Mouse (Mus musculus): ENCODE measurements around the gene Lgr5.

Gene Lgr5

GRCm38 (mm10) chr10:115570577-115570976, 17.0 kb downstream of the Lgr5 start:
- DNase-seq (ENCODE audit: low spot score) = no peak

DNA sequence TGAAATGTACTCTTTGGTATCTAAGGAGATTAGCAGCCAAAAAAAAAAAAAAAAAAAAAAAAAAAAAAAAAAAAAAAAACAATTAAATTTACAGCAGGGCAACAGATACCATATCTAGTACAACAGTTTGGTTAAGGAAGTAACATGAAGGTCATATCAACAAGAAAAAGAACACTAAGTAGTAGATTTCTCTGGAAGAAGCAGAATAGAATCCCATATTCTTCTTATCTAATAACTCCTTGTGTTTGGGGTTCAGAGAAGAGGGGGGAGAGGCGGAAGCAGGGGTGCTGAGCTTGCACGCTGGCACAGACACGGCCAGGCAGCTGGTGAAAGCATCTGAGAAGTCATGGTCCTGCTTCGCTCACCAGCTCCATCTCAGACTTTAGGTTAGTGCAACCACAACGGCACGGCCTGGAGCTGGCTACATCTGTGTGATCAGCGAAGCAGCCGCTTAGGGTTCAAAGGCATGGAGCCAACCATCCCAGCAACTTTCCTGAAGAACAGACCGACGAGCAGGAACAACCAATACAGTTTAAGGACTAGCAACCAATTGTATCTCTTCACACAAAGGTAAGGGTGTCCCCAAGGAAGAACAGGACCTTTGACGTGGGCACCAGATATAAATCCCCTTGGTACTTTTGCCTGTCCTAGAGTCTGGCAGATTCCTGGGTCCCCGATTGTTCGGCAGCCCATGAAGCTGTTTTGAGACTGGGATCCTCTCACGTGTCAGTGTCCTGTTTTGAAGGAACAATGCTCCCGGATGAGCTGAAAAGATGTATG, 17.7 kb downstream of the Lgr5 start, which contains the start of gene A930009A15Rik:
Gene A930009A15Rik (plus strand): TSS at position 275 of the 780 bp plus-strand sequence.
- no peak for DNase-seq (ENCODE audit: low spot score)

GRCm38 (mm10) chr10:115563961-115564360, 23.6 kb downstream of the Lgr5 start:
- no peak for DNase-seq (ENCODE audit: low spot score)

- no peak for DNase-seq (ENCODE audit: low spot score)
Measured at GRCm38 (mm10) chr10:115562911-115563686, 24.5 kb downstream of the Lgr5 start.

DNA sequence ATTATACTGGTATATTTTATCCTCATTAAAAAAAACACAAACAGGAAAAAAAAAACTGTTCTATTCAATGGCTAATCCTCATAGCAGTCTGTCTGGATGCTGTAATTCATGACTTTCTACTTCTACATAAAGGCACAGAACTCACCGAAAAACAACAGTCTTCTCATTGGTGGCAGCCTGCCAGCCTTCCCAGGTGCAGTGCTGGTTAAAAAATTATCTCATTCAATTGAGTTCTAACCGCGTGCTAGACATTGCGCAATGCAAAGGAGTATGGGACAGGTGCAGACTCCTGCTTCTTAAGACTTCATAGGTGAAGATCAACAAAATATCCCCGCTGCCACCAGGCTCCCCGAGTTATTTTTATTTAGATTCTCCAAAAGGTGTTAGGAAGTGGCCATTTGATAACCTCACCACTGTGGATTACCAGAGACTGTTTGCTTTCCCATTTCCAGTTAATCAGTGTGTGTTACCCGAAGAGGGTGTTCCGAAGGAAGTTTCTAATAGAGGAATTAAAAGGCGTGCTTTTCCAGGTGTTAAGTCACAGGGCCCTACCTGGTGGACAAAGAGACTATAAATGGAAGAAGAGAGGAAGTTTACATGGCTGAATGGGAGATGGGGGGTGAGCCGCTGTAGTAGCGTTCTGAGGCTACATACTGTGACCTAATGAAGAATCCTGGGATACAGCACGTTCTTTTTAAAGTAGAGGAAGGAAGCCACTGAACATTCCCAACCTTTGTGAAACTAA, 26.3 kb downstream of the Lgr5 start:
- DNase-seq (ENCODE audit: low spot score) = no peak

DNA sequence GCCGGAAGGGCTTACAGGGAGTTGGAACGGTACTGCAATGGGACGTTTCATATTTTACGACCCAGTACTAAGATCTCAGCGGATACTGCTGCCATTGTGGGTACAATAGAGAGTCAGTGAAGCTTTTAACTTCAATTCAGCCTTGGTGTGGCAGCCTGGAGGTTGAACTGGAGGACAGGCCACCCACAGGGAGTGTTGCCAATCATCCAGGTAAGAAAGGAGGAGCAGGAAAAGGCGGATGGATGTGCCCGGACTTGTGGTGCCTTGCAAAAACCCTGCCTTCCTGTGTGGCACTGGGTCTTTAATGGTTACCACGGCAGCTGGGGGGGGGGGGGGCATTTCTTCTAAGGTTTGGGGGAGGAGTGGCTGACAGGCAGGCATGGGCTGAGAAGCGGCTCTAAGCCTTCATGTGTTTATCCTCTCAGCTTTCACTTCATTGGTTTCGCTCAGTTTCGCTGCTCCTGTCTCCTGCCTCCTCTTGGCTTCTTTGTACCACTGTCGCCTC, 30.8 kb downstream of the Lgr5 start:
- DNase-seq (ENCODE audit: low spot score) = no peak

DNA sequence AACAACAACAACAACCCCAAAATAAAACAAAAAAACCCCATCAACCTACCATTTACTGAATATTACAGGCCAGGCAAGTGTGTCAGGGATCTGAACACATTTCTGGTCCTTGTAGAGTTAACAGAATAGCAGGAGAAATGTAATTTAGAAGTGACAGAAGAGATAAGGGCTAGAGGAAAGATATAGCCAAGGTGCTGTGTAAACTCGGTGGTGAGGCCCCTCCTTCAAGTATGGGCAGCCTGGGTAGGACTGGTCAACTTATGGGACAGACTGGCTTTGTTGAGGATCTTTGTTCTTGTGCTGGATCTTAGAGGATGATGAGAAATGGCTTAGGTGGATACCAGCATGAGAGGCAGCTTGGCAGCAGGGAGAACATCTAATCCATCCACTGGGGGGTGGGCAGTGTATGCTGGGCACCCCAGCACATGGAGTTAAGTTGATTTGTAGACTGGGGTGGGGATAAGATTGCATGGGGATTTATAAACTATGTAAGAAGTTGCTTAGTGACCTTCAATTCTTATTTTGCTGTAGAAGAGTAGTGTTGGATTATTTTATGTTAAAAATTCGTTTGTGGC, 32.3 kb downstream of the Lgr5 start:
- DNase-seq (ENCODE audit: low spot score) = no peak

DNA sequence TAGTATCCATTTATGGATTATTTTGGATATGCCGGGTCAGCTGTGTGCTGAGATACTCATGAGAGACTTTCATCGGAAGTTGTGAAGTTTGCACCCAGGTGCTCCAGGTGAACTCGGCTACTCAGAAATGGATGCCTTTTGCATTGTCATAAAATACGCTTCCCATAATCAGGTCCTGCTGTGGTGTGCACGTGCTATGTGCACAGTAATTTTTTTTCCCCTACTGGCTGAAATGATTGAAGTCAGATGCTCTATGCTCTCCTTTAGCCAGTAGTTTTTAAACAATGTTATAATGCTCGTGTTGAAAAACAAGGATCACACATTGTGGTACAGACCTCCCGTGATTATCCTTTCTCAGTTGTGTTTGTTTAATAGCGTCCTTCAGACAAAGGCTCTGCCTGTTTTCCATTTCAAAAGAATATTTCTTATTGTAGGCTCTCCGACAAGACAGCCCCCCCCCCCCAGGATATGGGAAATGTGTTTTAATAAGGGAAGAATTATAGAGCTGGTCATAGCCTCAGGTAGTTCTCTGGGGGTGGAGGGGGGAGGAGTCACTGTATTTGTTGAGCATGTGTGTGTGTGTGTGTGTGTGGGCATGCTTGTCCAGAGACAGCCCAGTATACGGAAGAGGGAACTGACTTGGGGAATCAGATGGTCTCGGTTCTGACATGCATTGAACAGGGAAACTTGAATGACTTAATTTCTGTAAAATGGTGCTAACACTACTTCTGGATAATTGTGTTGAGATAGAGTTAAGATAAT, 34.0 kb downstream of the Lgr5 start:
- no peak for DNase-seq (ENCODE audit: low spot score)

DNA sequence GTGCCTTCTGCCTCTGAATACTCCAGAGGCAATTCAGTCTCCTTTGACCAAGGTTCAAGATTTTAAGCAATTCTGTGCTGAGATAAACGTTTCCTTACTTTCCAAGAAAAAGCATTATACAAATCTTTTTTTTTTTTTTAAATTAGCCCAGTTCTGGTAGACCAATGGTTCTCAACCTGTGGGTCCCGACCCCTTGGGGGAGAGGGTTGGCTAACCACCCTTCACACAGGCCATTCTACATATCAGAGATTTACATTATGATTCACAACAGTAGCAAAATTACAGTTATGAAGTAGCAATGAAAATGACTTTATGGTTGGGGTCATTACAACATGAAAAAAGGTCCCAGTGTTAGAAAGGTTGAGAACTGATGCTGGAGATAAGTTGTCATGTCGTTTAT, 36.5 kb downstream of the Lgr5 start:
- DNase-seq (ENCODE audit: low spot score) = no peak

- DNase-seq (ENCODE audit: low spot score) = no peak
Measured at GRCm38 (mm10) chr10:115550253-115550652, 37.3 kb downstream of the Lgr5 start.

DNA sequence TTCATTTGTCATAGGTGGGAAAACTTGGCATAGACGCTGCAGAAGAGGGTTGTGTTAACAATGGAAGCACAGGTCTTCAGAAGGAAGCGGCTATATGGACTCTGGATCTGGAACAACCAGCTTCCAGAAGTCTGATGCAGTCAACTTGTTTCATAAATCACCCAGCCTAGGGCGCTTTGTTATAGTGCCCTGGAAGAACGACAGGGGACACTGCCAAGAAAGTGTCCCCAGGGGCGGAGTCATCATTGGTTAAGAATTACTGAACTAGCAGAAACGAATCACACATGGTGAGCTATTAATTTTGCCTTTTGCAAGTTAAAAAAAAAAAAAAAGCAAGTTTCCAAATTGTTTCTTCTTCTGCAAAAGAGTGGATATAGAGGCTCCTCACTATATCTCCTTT, 44.7 kb downstream of the Lgr5 start:
- DNase-seq (ENCODE audit: low spot score) = no peak

- no peak for DNase-seq (ENCODE audit: low spot score)
Measured at GRCm38 (mm10) chr10:115530746-115531145, 56.8 kb downstream of the Lgr5 start.

- DNase-seq (ENCODE audit: low spot score) = no peak
Measured at GRCm38 (mm10) chr10:115529768-115530167, 57.8 kb downstream of the Lgr5 start.

DNA sequence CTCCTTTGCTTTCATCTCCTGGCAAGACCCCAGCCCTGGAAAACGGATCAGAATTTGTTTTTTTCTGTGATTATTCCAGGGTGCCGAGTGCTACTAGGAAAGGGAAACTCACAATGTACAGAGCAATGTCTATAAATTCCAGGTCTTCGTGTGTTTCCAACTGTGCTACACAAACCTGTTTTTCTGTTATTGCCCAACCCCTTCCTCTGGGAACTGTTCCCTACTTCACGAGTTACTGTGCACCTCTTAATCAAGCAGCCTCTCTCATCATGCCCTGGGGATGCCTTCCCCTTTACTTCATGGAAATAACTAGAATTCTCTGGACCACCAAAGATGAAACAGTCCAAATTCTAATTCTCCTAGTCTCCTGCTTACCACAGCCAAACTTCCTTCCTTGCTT, 58.7 kb downstream of the Lgr5 start:
- DNase-seq (ENCODE audit: low spot score) = no peak

DNA sequence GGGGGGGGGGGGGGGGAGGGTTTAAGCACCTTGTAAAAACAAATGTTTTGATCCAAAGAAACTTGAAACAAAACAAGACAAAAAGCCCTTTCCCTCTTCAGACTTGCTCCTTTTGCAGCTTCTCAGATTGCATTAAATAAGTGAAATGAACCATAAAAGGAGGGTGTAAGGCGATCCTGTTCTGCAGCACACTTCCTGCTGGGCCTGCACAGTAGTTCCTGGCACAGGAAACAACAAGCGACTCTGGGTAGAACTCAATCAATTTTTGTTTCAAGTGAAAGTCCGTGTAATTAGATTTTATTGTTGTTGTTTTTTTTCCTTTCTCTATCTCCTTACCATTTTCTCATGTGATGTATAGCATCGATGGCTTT, 66.5 kb downstream of the Lgr5 start:
- no peak for DNase-seq (ENCODE audit: low spot score)

GRCm38 (mm10) chr10:115520200-115521080, 67.1 kb downstream of the Lgr5 start:
- no peak for DNase-seq (ENCODE audit: low spot score)

DNA sequence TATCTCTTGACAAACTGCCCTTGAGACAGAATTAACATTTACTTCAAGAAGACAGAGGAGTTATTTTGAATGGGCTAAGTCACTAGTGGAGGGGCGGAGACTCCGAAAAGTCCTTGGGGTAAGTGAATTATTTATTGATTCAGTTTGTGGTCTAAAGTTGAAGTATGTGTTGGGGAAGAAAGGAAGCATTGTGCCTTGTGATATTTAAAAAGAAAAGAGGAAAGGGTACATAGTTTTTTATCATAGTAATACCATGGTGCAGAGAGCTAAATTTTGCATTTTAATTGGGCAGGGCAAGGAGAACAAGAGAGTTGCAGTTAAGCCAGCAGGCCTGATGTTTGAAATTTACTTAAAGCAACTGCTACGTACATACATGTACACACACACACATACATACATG, 68.7 kb downstream of the Lgr5 start:
- no peak for DNase-seq (ENCODE audit: low spot score)

DNA sequence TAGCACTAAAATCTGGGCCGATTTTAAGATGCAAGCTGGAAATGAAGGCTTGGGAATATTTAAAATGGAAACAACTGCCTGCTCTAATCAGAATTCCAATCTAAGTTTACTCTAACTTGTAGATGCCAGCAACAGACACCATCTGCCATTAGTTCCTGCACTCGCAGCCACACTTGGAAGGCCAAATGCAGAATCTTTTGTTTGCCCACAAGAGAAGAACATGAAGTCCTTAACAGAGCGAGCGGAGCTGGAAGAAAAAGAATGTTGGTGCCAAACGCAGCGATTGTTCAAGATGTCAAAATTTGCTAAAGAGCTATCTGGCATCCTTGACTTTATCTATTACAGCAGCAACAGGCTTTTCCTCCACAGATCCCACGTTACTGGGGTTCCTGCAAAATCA, 72.1 kb downstream of the Lgr5 start:
- no peak for DNase-seq (ENCODE audit: low spot score)

DNA sequence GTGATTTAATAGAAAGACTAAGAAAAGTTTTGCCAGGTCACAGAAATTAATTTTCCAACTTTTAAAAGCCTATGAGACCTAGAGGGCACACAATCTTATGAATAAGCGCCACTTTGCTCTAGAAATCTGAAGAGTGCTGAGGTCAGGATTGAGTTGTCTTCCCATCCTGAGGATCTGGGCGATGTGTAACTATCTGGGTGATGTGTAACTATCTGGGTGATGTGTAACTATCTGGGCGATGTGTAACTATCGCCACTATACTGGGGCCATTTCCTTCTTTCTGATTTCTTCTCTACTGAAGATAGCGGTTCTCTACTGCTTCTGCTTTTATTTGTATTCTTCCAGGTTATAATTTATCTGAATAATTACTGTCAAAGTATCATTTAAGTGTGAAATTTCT, 76.6 kb downstream of the Lgr5 start:
- DNase-seq (ENCODE audit: low spot score) = no peak

GRCm38 (mm10) chr10:115505631-115506239, 81.8 kb downstream of the Lgr5 start:
- no peak for DNase-seq (ENCODE audit: low spot score)

Measured in ovary, postnatal 36 days (tissue).